Mouse (Mus musculus) myocyte (in vitro differentiated cells): ENCODE results near the gene Npm1. TPM values are rescaled to one million over a fixed set of nuclear protein-coding genes. Genes with fewer than 3 reads are reported as not detected.

ENCODE experiments used
- H3K27me3 ChIP-seq: one replicate; pipeline ENCODE4 v1.6.1; 2011; ENCODE audit not compliant: control insufficient read depth, insufficient read depth, insufficient read length
- H3K36me3 ChIP-seq: one replicate; pipeline ENCODE4 v1.6.1; 2011; ENCODE audit not compliant: control insufficient read depth, insufficient read depth
- H3K4me2 ChIP-seq: one replicate; pipeline ENCODE4 v1.6.1; 2011; ENCODE audit warnings: low read depth, control low read depth
- H3K4me3 ChIP-seq: one replicate; pipeline ENCODE4 v1.5.1; 2011; ENCODE audit warnings: mild to moderate bottlenecking, control low read depth, moderate library complexity
- H3K79me2 ChIP-seq: one replicate; pipeline ENCODE4 v1.6.1; 2011; ENCODE audit not compliant: control insufficient read depth, insufficient read depth
- H3ac ChIP-seq: one replicate; pipeline ENCODE4 v1.6.1; 2011; ENCODE audit not compliant: control insufficient read depth, insufficient read length
- CEBPB ChIP-seq: IDR thresholded peaks from 2 replicates; pipeline ENCODE4 v1.6.1; 2011; ENCODE audit warnings: mild to moderate bottlenecking, moderate library complexity; ENCODE audit not compliant: poor library complexity, insufficient read depth, severe bottlenecking
- E2F4 ChIP-seq: IDR thresholded peaks from one replicate; pipeline ENCODE4 v1.6.1; 2011; ENCODE audit warnings: mild to moderate bottlenecking, control low read depth, moderate library complexity; ENCODE audit not compliant: insufficient read depth
- MAX ChIP-seq: IDR thresholded peaks from one replicate; pipeline ENCODE4 v1.6.1; 2011; ENCODE audit warnings: low read depth, mild to moderate bottlenecking, control low read depth
- MYOD1 ChIP-seq, 3 experiments: IDR thresholded peaks; one replicate each; pipeline ENCODE4 v1.6.1; 2011; ENCODE audit warnings: control low read depth in 2 of 3, low read depth in 2 of 3, mild to moderate bottlenecking in 2 of 3, moderate library complexity in 1 of 3; ENCODE audit not compliant: insufficient read length in 2 of 3, control insufficient read depth in 1 of 3
- MYOG ChIP-seq, 3 experiments: IDR thresholded peaks; one replicate each; pipeline ENCODE4 v1.6.1; 2011; ENCODE audit warnings: control low read depth in 2 of 3, low read depth in 2 of 3, mild to moderate bottlenecking in 2 of 3; ENCODE audit not compliant: insufficient read length in 2 of 3, control insufficient read depth in 1 of 3, insufficient read depth in 1 of 3
- POLR2A ChIP-seq: IDR thresholded peaks from one replicate; pipeline ENCODE4 v1.6.1; 2011; ENCODE audit warnings: low read depth, mild to moderate bottlenecking, control low read depth, moderate library complexity; ENCODE audit not compliant: insufficient read length
- POLR2AphosphoS2 ChIP-seq: IDR thresholded peaks from one replicate; pipeline ENCODE4 v1.6.1; 2011; ENCODE audit warnings: low read depth, control low read depth; ENCODE audit not compliant: insufficient read length
- REST ChIP-seq: IDR thresholded peaks from one replicate; pipeline ENCODE4 v1.6.1; 2011; ENCODE audit warnings: mild to moderate bottlenecking, control low read depth, moderate library complexity; ENCODE audit not compliant: insufficient read depth, insufficient read length
- SRF ChIP-seq: IDR thresholded peaks from one replicate; pipeline ENCODE4 v1.6.1; 2011; ENCODE audit warnings: low read depth; ENCODE audit not compliant: control insufficient read depth, insufficient read length
- TCF12 ChIP-seq: IDR thresholded peaks from one replicate; pipeline ENCODE4 v1.6.1; 2011; ENCODE audit warnings: mild to moderate bottlenecking, control low read depth; ENCODE audit not compliant: poor library complexity, insufficient read depth, severe bottlenecking
- TCF3 ChIP-seq: IDR thresholded peaks from one replicate; pipeline ENCODE4 v1.6.1; 2011; ENCODE audit warnings: low read depth, control low read depth; ENCODE audit not compliant: insufficient read length
- USF1 ChIP-seq: IDR thresholded peaks from one replicate; pipeline ENCODE4 v1.6.1; 2011; ENCODE audit warnings: low read depth, mild to moderate bottlenecking, control low read depth, moderate library complexity
- polyA plus RNA-seq: library from polyadenylated mRNA; unstranded; fragments of >200 nt; fragmentation: generic; extraction: Trizol; gene quantifications from one replicate; pipeline ENCODE4 v1.2.1, GENCODE M21; 2012; ENCODE audit warnings: missing spikeins

Npm1 gene
- polyA plus RNA-seq, 1 experiment, result 244 TPM

GRCm38 (mm10) chr11:33122575-33123268 is 40.3 kb downstream of the Npm1 start:
- Histone ChIP-seq H3K79me2 (no peaks in the 10 kb centered on the region), H3K4me2 (peak overlapping the region; percentile 68), H3K27me3 (no peaks in the 10 kb centered on the region), H3ac (no peak overlapping the region), H3K36me3 (no peaks in the 10 kb centered on the region), H3K4me3 (no peak overlapping the region)
- TF ChIP-seq TCF12, result no peak
- no peak for TF ChIP-seq MAX
- TF ChIP-seq POLR2AphosphoS2, result no peak
- no peak for TF ChIP-seq USF1
- TF ChIP-seq E2F4, result no peak

- Histone ChIP-seq H3K4me2 (no peak overlapping the region), H3ac (no peak overlapping the region), H3K27me3 (peaks cover 4% of the 10 kb centered on the region), H3K36me3 (no peaks in the 10 kb centered on the region), H3K79me2 (no peaks in the 10 kb centered on the region), H3K4me3 (no peak overlapping the region)
- TF ChIP-seq REST (no peak), POLR2A (no peak), SRF (no peak), MYOG (IDR thresholded peaks at IDR 0.05; ENCODE audit: control insufficient read depth in 1 of 3, insufficient read depth in 1 of 3, insufficient read length in 2 of 3, low read depth in 2 of 3) (no peak), E2F4 (no peak), USF1 (no peak), TCF3 (no peak), MAX (no peak), MYOD1 (IDR thresholded peaks at IDR 0.05; ENCODE audit: control insufficient read depth in 1 of 3, insufficient read length in 2 of 3, low read depth in 2 of 3) (no peak), TCF12 (no peak), POLR2AphosphoS2 (no peak), CEBPB (no peak)
Measured at GRCm38 (mm10) chr11:33119556-33119955, 43.5 kb downstream of the Npm1 start.

- Histone ChIP-seq H3K36me3 (no peaks in the 10 kb centered on the region), H3K79me2 (no peaks in the 10 kb centered on the region), H3K4me2 (no peak overlapping the region), H3K4me3 (no peak overlapping the region), H3ac (no peak overlapping the region), H3K27me3 (peaks cover 9% of the 10 kb centered on the region)
- no peak for TF ChIP-seq MYOD1 (IDR thresholded peaks at IDR 0.05; ENCODE audit: control insufficient read depth in 1 of 3, insufficient read length in 2 of 3, low read depth in 2 of 3)
- TF ChIP-seq CEBPB, result no peak
- TF ChIP-seq POLR2AphosphoS2, result no peak
- no peak for TF ChIP-seq MYOG (IDR thresholded peaks at IDR 0.05; ENCODE audit: control insufficient read depth in 1 of 3, insufficient read depth in 1 of 3, insufficient read length in 2 of 3, low read depth in 2 of 3)
- no peak for TF ChIP-seq POLR2A
Measured at GRCm38 (mm10) chr11:33119116-33119515, 43.9 kb downstream of the Npm1 start.

GRCm38 (mm10) chr11:33118480-33118879 is 44.5 kb downstream of the Npm1 start:
- TF ChIP-seq USF1 (no peak), E2F4 (no peak)
- no peaks in the 10 kb centered on the region for H3K79me2 ChIP-seq
- no peak overlapping the region for H3ac ChIP-seq
- no peaks in the 10 kb centered on the region for H3K36me3 ChIP-seq
- no peak overlapping the region for H3K4me3 ChIP-seq
- H3K27me3 ChIP-seq, result peaks cover 9% of the 10 kb centered on the region
- no peak overlapping the region for H3K4me2 ChIP-seq

DNA sequence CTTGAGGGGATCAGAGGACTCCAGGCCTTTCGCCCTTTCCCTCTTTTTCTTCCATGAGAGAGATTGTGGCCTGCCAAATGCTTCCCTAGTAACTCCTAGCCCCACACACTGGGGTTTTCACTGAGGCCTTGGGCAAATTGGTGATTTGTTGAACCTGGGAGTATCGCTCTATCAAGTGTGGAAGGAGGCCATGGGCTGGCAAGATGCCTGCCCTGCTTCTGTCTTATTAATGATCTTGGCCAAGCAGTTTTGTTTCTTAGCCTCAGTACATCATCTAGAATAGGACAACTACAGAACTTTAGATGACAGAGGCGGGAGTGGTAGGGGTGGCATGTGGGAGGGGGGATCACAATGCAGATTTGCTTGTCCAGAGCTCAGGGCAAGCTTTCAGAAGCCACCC is 47.2 kb downstream of the Npm1 start:
- Histone ChIP-seq H3K4me3 (no peak overlapping the region), H3ac (no peak overlapping the region), H3K27me3 (peaks cover 20% of the 10 kb centered on the region), H3K79me2 (no peaks in the 10 kb centered on the region), H3K4me2 (no peak overlapping the region), H3K36me3 (no peaks in the 10 kb centered on the region)
- TF ChIP-seq POLR2A, result no peak
- TF ChIP-seq E2F4, result no peak
- no peak for TF ChIP-seq MAX

DNA sequence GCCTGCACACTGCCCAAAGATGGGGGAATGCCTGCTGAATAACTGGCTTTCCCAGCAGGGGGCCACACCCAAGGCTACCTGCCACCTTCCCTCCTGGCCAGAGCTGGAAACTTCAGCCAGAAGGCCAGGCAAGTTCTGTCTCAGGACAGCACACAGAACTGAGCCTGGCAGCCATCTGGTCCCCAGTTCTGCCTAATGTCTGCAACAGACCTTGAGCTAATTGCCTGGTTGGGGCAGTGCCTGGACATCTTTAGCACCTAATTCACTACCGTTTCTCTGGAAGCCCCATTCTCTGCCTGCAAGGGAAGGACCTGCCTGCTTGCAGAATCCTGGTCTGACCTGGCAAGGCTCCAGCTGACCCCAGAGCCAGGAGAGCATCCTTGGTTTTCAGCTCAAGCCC is 50.6 kb downstream of the Npm1 start:
- Histone ChIP-seq H3K4me2 (no peak overlapping the region), H3K27me3 (peaks cover 26% of the 10 kb centered on the region), H3K4me3 (no peak overlapping the region), H3K36me3 (no peaks in the 10 kb centered on the region), H3K79me2 (no peaks in the 10 kb centered on the region), H3ac (no peak overlapping the region)
- TF ChIP-seq MYOG (IDR thresholded peaks at IDR 0.05; ENCODE audit: control insufficient read depth in 1 of 3, insufficient read depth in 1 of 3, insufficient read length in 2 of 3, low read depth in 2 of 3) (no peak), SRF (no peak), CEBPB (no peak), POLR2AphosphoS2 (no peak), POLR2A (no peak), USF1 (no peak), MYOD1 (IDR thresholded peaks at IDR 0.05; ENCODE audit: control insufficient read depth in 1 of 3, insufficient read length in 2 of 3, low read depth in 2 of 3) (no peak), TCF12 (no peak), E2F4 (no peak), REST (no peak), TCF3 (no peak), MAX (no peak)
